Mouse (Mus musculus) CH12.LX (cell line): ENCODE measurements at regions not wholly inside any gene's neighbourhood (a gene's known extent, or its start where the extent isn't known, plus 50 kb on each side); places are given as distances from the start of the nearest gene placed in this dataset.

Experiments
- DNase-seq: peaks from one replicate; pipeline ENCODE4 v3.0.0-alpha.2; 2013; ENCODE audit errors: extremely low read depth
- H3K27ac ChIP-seq: 2 replicates; pipeline ENCODE4 v1.5.1; 2012; ENCODE audit warnings: low read depth, mild to moderate bottlenecking, control low read depth, moderate library complexity; ENCODE audit not compliant: insufficient read depth
- H3K27me3 ChIP-seq: replicated peaks from 2 replicates; pipeline ENCODE3; 2012; ENCODE audit warnings: inconsistent platforms
- H3K36me3 ChIP-seq, 2 experiments: replicated peaks in 1 of 2; 2 replicates each; pipeline versions ENCODE3 to v1.6.1; 2012; ENCODE audit warnings: inconsistent platforms in 1 of 2, low read length in 1 of 2, mild to moderate bottlenecking in 1 of 2, mixed read lengths in 1 of 2, moderate library complexity in 1 of 2; ENCODE audit not compliant: control insufficient read depth in 1 of 2, insufficient read depth in 1 of 2
- H3K4me1 ChIP-seq, 2 experiments: 2 replicates each; pipeline ENCODE4 v1.6.1; 2012; ENCODE audit warnings: inconsistent platforms in 1 of 2, moderate library complexity in 1 of 2; ENCODE audit not compliant: insufficient read depth in 2 of 2, control insufficient read depth in 1 of 2
- H3K4me2 ChIP-seq: 2 replicates; pipeline ENCODE4 v1.6.1; 2012; ENCODE audit warnings: low read depth, mild to moderate bottlenecking, control low read depth; ENCODE audit not compliant: poor library complexity, insufficient read depth, severe bottlenecking
- H3K4me3 ChIP-seq, 3 experiments: fragments of 150-350 bp in 1 of 3; sonication (generic) in 1 of 3; replicated peaks in 1 of 3; 2 replicates each; pipeline versions ENCODE3 to v1.5.1; 2011 to 2012; ENCODE audit warnings: low read depth in 2 of 3, low read length in 2 of 3, mild to moderate bottlenecking in 2 of 3, moderate library complexity in 2 of 3, control low read depth in 1 of 3, improper control_type of control experiment in 1 of 3, inconsistent platforms in 1 of 3, mixed read lengths in 1 of 3; ENCODE audit not compliant: poor library complexity in 1 of 3
- H3K79me2 ChIP-seq: replicated peaks from 2 replicates; pipeline ENCODE4 v1.6.1; 2012; ENCODE audit warnings: mild to moderate bottlenecking, moderate library complexity; ENCODE audit not compliant: control insufficient read depth, poor library complexity, insufficient read depth, severe bottlenecking; ENCODE audit errors: extremely low read depth
- H3K9ac ChIP-seq: 2 replicates; pipeline ENCODE4 v1.6.1; 2012; ENCODE audit warnings: low read depth, mild to moderate bottlenecking, control low read depth, moderate library complexity; ENCODE audit not compliant: insufficient read depth
- H3K9me3 ChIP-seq: replicated peaks from 2 replicates; pipeline ENCODE3; 2012; ENCODE audit warnings: low read length, inconsistent platforms, mixed read lengths
- E2F4 ChIP-seq: IDR thresholded peaks from 2 replicates; pipeline ENCODE4 v1.6.1; 2011; ENCODE audit warnings: low read depth, low read length, improper control_type of control experiment; ENCODE audit not compliant: insufficient replicate concordance
- ETS1 ChIP-seq: conservative IDR thresholded peaks from 2 replicates; pipeline ENCODE4 v1.6.1; 2012; ENCODE audit warnings: low read depth, mild to moderate bottlenecking, inconsistent platforms, low read length, improper control_type of control experiment, moderate library complexity
- GABPA ChIP-seq: IDR thresholded peaks from 2 replicates; pipeline ENCODE4 v1.6.1; 2012; ENCODE audit warnings: low read depth, low read length, improper control_type of control experiment, inconsistent platforms; ENCODE audit not compliant: insufficient replicate concordance
- HCFC1 ChIP-seq: IDR thresholded peaks from 2 replicates; pipeline ENCODE4 v1.6.1; 2012; ENCODE audit warnings: low read depth, mild to moderate bottlenecking, inconsistent platforms, low read length, improper control_type of control experiment
- IRF4 ChIP-seq: IDR thresholded peaks from 2 replicates; pipeline ENCODE4 v1.6.1; 2014; ENCODE audit warnings: low read depth, mild to moderate bottlenecking, inconsistent platforms, low read length, improper control_type of control experiment
- JUND ChIP-seq: conservative IDR thresholded peaks from 2 replicates; pipeline ENCODE4 v1.6.1; 2011; ENCODE audit warnings: low read depth, low read length, improper control_type of control experiment
- MAFK ChIP-seq: IDR thresholded peaks from 2 replicates; pipeline ENCODE4 v1.6.1; 2011; ENCODE audit warnings: low read length, improper control_type of control experiment; ENCODE audit not compliant: insufficient replicate concordance
- MAX ChIP-seq: IDR thresholded peaks from 2 replicates; pipeline ENCODE4 v1.6.1; 2011; ENCODE audit warnings: low read length, improper control_type of control experiment
- MAZ ChIP-seq: IDR thresholded peaks from 2 replicates; pipeline ENCODE4 v1.6.1; 2012; ENCODE audit warnings: low read depth, mild to moderate bottlenecking, inconsistent platforms, low read length, improper control_type of control experiment, moderate library complexity
- MXI1 ChIP-seq: IDR thresholded peaks from 2 replicates; pipeline ENCODE4 v1.6.1; 2011; ENCODE audit warnings: mild to moderate bottlenecking, low read depth, low read length, improper control_type of control experiment
- RAD21 ChIP-seq: IDR thresholded peaks from 2 replicates; pipeline ENCODE4 v1.6.1; 2011; ENCODE audit warnings: low read depth, mild to moderate bottlenecking, low read length, improper control_type of control experiment, moderate library complexity
- RCOR1 ChIP-seq: conservative IDR thresholded peaks from 2 replicates; pipeline ENCODE4 v1.6.1; 2012; ENCODE audit warnings: low read depth, mild to moderate bottlenecking, inconsistent platforms, low read length, improper control_type of control experiment
- SMC3 ChIP-seq: IDR thresholded peaks from 2 replicates; pipeline ENCODE4 v1.6.1; 2011; ENCODE audit warnings: low read depth, low read length, improper control_type of control experiment
- TBP ChIP-seq: conservative IDR thresholded peaks from 2 replicates; pipeline ENCODE4 v1.6.1; 2011; ENCODE audit warnings: low read depth, low read length, improper control_type of control experiment
- TCF12 ChIP-seq: IDR thresholded peaks from 2 replicates; pipeline ENCODE4 v1.6.1; 2014; ENCODE audit warnings: low read depth, mild to moderate bottlenecking, inconsistent platforms, low read length, improper control_type of control experiment
- UBTF ChIP-seq: IDR thresholded peaks from 2 replicates; pipeline ENCODE4 v1.6.1; 2012; ENCODE audit warnings: low read depth, mild to moderate bottlenecking, inconsistent platforms, low read length, improper control_type of control experiment, moderate library complexity
- USF1 ChIP-seq: IDR thresholded peaks from 2 replicates; pipeline ENCODE4 v1.6.1; 2014; ENCODE audit warnings: low read depth, mild to moderate bottlenecking, inconsistent platforms, low read length, improper control_type of control experiment
- USF2 ChIP-seq: conservative IDR thresholded peaks from 2 replicates; pipeline ENCODE4 v1.6.1; 2011; ENCODE audit warnings: low read depth, low read length, improper control_type of control experiment
- ZC3H11A ChIP-seq: IDR thresholded peaks from 2 replicates; pipeline ENCODE4 v1.6.1; 2012; ENCODE audit warnings: low read depth, mild to moderate bottlenecking, inconsistent platforms, low read length, improper control_type of control experiment
- ZKSCAN1 ChIP-seq: IDR thresholded peaks from 2 replicates; pipeline ENCODE4 v1.6.1; 2012; ENCODE audit warnings: low read depth, inconsistent platforms, low read length, improper control_type of control experiment, borderline replicate concordance
- dilution Hi-C: fragments of 300-500 bp; cut with MboI; formaldehyde crosslinking; loops from 2 replicates; pipeline ENCODE4 v1.14.3; 2020; ENCODE audit warnings: low sequenced_read_pairs; ENCODE audit not compliant: extremely low pct_unique_long_range_greater_than_20kb, extremely low pct_ligation_motif_present
- in situ Hi-C: fragments of 300-500 bp; cut with MboI; formaldehyde crosslinking; loops from 3 replicates; pipeline ENCODE4 v1.14.3; 2019; ENCODE audit warnings: low sequenced_read_pairs, low pct_ligation_motif_present, low pct_unique_long_range_greater_than_20kb, mixed read lengths

DNA sequence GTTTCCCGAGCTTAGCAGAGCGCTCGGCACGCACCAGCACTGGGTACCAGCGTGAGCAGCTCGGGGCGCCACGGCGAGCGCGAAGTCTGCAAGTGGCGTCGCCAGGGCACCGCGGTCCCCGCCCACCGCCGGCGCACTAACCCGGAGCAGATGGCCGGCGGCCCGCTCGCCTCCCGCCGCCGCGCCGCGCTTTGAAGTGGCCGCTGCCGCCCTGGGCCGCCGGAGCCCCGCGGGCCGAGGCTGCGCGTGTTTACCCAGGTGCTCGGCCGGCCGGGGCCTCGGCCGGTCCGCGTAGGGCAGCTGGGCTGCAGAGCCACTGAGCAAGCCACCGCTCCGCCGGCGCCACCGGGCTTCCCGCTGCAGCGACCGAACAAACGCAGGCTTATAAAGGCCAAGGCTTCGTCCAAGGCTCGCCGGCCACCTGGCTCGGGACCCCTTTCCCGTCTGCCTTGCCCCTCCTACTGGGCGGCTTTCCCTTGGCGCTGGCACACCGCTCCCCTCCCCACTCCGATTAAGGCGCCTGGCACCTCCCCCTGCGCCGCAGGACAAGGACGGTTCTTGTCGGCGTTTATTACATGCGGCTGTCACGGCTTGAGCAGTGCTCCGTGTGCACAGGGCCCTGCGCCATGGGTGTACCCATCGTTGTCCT lies 67.0 kb upstream of the Nkd1 start:
- no peak overlapping the region for H3K27ac ChIP-seq
- no peaks in the 10 kb centered on the region for H3K79me2 ChIP-seq
- H3K4me2 ChIP-seq, result no peak overlapping the region
- peaks cover 15% of the 10 kb centered on the region for H3K27me3 ChIP-seq
- no peak overlapping the region for H3K9ac ChIP-seq
- peaks cover 28% of the 10 kb centered on the region for H3K9me3 ChIP-seq
- TF ChIP-seq MXI1 (no peak), USF2 (no peak), MAX (no peak), ETS1 (no peak), TCF12 (no peak), RAD21 (no peak), E2F4 (no peak), USF1 (no peak), RCOR1 (no peak), ZC3H11A (no peak), HCFC1 (no peak)
- no peaks in the 10 kb centered on the region for H3K36me3 ChIP-seq
- in situ Hi-C loops (no loop called here), dilution Hi-C loops (no loop called here)
- no peak for DNase-seq
- peaks cover 5 to 34% of the 10 kb centered on the region in 2 experiments for H3K4me1 ChIP-seq
- no peak overlapping the region for H3K4me3 ChIP-seq

DNA sequence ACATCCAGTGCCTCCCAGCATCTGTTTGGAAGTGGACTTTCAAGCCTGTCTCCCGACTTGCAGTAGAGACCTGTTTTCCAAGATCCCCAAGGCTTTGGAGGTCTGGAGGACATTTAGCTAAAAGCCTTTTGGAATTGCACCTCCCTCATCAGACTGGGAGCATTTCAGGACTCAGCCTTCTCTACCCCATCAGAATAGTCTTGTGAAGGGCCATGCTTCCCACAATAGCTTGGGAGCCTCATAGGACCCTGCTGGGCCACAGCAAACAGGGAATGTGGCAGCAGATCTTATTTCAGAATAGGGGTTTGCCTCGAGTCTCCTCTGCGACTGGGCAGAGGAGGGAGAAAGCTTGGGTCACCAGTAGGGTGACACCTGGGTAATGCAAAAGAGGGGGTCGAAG lies 66.2 kb upstream of the Nkd1 start:
- H3K9ac ChIP-seq, result no peak overlapping the region
- no peak overlapping the region for H3K4me3 ChIP-seq
- peaks cover 8% of the 10 kb centered on the region for H3K27me3 ChIP-seq
- no peak overlapping the region for H3K4me2 ChIP-seq
- no peak overlapping the region for H3K27ac ChIP-seq
- peaks cover 31% of the 10 kb centered on the region for H3K9me3 ChIP-seq
- H3K79me2 ChIP-seq, result no peaks in the 10 kb centered on the region
- no peaks in the 10 kb centered on the region for H3K36me3 ChIP-seq
- no peak for TF ChIP-seq GABPA
- no peak for TF ChIP-seq USF1
- TF ChIP-seq IRF4, result no peak
- TF ChIP-seq TBP, result no peak
- TF ChIP-seq ZKSCAN1, result no peak
- TF ChIP-seq MAX, result no peak
- no peak for TF ChIP-seq UBTF
- TF ChIP-seq TCF12, result no peak
- TF ChIP-seq JUND, result no peak
- TF ChIP-seq ZC3H11A, result no peak
- TF ChIP-seq USF2, result no peak
- no peak for TF ChIP-seq RAD21
- TF ChIP-seq MAZ, result no peak
- TF ChIP-seq HCFC1, result no peak
- TF ChIP-seq SMC3, result no peak
- no peak for TF ChIP-seq MAFK
- DNase-seq, result no peak
- H3K4me1 ChIP-seq, result peaks cover 5 to 30% of the 10 kb centered on the region in 2 experiments
- dilution Hi-C loops, result no loop called here
- in situ Hi-C loops, result no loop called here
